Mouse (Mus musculus): ENCODE results near the gene 2610021A01Rik. TPM values are rescaled to one million over a fixed set of nuclear protein-coding genes. Genes with fewer than 3 reads are reported as not detected.
"Not testable (repeated sequence)": the region's sequence is repeated elsewhere in the genome, so short reads cannot be mapped to it uniquely, and the experiment has no call there.

The 2610021A01Rik gene
- 29.5 and 32.8 TPM in 2 replicates for total RNA-seq (2017)

DNA sequence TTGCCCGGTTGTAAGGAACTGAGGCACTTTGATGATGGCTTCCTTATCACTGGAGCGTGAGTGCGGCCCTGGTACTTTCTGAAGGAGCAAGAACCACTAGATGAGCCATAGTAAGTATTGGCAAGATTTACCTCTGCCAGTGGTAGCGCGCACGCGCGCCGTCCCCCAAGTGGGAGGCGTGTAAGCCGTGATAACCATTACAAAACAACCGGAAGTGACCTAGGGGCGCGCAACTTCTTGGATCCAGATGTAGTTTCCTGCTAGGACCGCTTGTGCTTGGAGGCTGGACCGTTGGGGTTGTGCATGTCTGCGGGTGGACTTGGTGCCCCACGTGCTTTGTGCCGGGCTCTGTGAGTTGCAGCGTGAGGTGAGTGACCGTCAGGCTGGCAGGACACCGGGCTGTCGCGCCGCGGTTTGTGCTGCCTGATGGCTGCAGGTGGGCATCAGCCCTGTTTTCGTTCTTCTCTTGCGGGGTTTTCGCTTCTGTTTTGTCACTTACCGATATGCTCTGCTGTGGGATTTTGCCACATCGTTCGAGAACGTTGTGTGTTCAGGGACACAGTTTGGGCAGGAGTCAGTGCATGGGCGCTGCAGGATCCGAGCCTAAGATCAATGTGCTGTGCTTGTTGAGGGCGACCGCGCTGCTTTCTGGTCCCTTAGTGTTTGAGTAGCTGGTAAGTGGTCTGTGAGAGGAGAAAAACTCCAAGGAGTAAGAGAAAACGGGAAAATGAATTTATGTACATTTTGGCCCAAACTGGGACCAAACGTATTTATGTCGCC, at the start of gene 2610021A01Rik:
TSS of gene 2610021A01Rik (plus strand) at position 197 of the 780 bp plus-strand sequence.
- peak; percentile 99 for ATAC-seq (replicated peaks in 1 of 2; ENCODE audit: insufficient read depth in 1 of 2, low FRiP score in 2 of 2, low TSS enrichment in 1 of 2, low read depth in 1 of 2, poor library complexity in 2 of 2, severe bottlenecking in 2 of 2)

- no peak for ATAC-seq (replicated peaks in 1 of 2; ENCODE audit: insufficient read depth in 1 of 2, low FRiP score in 2 of 2, low TSS enrichment in 1 of 2, low read depth in 1 of 2, poor library complexity in 2 of 2, severe bottlenecking in 2 of 2)
Measured at GRCm38 (mm10) chr7:41560681-41561080, 38.3 kb upstream of the 2610021A01Rik start.

GRCm38 (mm10) chr7:41573562-41573961, 25.5 kb upstream of the 2610021A01Rik start, which contains the start of gene Gm6871:
Gm6871 (minus strand) TSS chr7:41573662.
- ATAC-seq (replicated peaks in 1 of 2; ENCODE audit: insufficient read depth in 1 of 2, low FRiP score in 2 of 2, low TSS enrichment in 1 of 2, low read depth in 1 of 2, poor library complexity in 2 of 2, severe bottlenecking in 2 of 2): not testable (repeated sequence)

DNA sequence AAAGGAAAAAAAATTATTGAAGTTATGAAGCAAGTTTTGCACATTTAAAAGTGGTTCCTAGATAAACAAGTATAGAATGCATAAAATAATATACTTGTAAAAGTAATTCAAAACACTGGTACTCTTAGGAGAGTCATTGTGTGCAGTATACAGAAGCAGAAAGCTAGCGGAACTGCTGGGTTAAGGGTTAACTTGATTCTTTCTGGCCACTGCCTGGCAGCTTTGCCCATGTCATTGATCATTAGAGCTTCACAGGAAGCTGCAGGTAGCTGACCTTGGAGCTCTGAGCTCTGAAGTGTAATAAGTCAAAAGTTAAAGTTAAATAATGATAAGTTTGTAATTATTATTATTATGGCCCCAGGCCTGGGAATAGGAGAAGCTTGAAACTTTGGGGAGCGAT, 21.1 kb upstream of the 2610021A01Rik start:
- ATAC-seq (replicated peaks in 1 of 2; ENCODE audit: insufficient read depth in 1 of 2, low FRiP score in 2 of 2, low TSS enrichment in 1 of 2, low read depth in 1 of 2, poor library complexity in 2 of 2, severe bottlenecking in 2 of 2): no peak

- ATAC-seq (replicated peaks in 1 of 2; ENCODE audit: insufficient read depth in 1 of 2, low FRiP score in 2 of 2, low TSS enrichment in 1 of 2, low read depth in 1 of 2, poor library complexity in 2 of 2, severe bottlenecking in 2 of 2): no peak
Measured at GRCm38 (mm10) chr7:41582028-41582427, 17.0 kb upstream of the 2610021A01Rik start.

DNA sequence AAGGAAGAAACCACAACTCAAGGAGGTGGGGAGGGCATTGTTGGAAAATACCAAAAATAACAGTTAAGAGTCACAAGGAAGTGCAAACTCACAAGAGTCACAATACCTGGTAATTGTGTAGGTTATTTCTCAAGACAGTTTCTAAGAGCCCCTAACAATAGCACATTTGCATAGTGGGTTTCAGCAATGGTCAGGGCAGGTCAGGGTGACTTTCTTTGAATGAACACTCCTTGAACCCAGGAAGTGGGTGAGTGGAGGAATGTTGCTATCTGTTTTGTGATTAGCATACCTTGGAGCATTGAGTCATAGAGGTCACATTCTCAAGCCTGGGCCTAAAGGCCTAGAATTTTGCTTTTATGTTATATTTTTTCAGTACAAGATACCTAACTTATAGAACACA, 11.2 kb upstream of the 2610021A01Rik start:
- not testable (repeated sequence) for ATAC-seq (replicated peaks in 1 of 2; ENCODE audit: insufficient read depth in 1 of 2, low FRiP score in 2 of 2, low TSS enrichment in 1 of 2, low read depth in 1 of 2, poor library complexity in 2 of 2, severe bottlenecking in 2 of 2)

DNA sequence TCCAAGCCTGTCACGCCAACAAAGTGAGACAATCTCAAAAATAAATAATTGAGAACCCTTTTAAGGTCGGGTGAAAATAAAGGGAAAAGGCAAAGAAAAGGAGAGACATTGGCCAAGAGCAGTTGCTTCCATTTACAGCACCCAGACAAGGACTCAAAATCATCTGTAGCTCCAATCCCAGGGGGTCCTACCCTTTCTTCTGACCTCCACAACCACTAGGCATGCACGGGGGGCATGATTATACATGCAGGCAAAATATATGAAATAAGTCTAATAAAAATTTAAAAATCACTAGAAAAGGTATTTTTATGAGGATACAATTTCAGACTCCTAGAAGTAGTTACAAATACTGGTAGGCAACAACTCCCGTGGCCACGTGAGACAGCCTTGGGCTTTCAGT, 415 bp upstream of the 2610021A01Rik start:
- ATAC-seq (replicated peaks in 1 of 2; ENCODE audit: insufficient read depth in 1 of 2, low FRiP score in 2 of 2, low TSS enrichment in 1 of 2, low read depth in 1 of 2, poor library complexity in 2 of 2, severe bottlenecking in 2 of 2): no peak

DNA sequence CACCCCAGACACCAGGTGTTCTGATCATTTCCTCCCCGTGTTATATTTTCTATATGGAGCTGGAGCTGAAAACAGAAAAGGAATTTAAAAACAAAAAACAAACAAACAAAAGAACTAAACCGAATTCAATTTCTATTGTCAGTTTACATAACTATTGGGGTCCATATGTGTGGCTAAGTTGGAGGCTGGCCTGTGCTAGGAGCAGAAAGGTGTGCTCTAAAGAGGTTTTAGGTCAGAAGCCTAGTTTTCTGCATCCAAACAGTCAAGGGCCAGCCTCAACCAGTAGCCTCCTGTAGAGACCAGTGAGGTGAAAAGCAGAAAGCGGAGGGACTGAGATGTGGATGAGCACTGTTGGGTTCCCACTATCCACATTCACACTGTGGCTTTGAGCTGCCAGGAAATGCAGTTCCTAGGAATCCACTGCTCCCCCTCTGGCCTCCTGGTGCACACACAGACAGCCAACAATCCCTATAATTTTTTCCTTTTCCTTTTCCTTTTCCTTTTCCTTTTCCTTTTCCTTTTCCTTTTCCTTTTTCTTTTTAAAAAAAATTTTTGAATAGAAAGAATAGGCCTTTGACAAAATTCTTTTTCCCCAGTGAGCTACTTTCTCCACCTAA, 1.0 kb downstream of the 2610021A01Rik start:
- ATAC-seq (replicated peaks in 1 of 2; ENCODE audit: insufficient read depth in 1 of 2, low FRiP score in 2 of 2, low TSS enrichment in 1 of 2, low read depth in 1 of 2, poor library complexity in 2 of 2, severe bottlenecking in 2 of 2): no peak

GRCm38 (mm10) chr7:41611654-41612053, 12.6 kb downstream of the 2610021A01Rik start:
- no peak for ATAC-seq (replicated peaks in 1 of 2; ENCODE audit: insufficient read depth in 1 of 2, low FRiP score in 2 of 2, low TSS enrichment in 1 of 2, low read depth in 1 of 2, poor library complexity in 2 of 2, severe bottlenecking in 2 of 2)

GRCm38 (mm10) chr7:41616241-41616640, 17.2 kb downstream of the 2610021A01Rik start:
- not testable (repeated sequence) for ATAC-seq (replicated peaks in 1 of 2; ENCODE audit: insufficient read depth in 1 of 2, low FRiP score in 2 of 2, low TSS enrichment in 1 of 2, low read depth in 1 of 2, poor library complexity in 2 of 2, severe bottlenecking in 2 of 2)

- ATAC-seq (replicated peaks in 1 of 2; ENCODE audit: insufficient read depth in 1 of 2, low FRiP score in 2 of 2, low TSS enrichment in 1 of 2, low read depth in 1 of 2, poor library complexity in 2 of 2, severe bottlenecking in 2 of 2): peak; percentile 94 to 95
Measured at GRCm38 (mm10) chr7:41632409-41633220, 33.6 kb downstream of the 2610021A01Rik start, which contains the start of gene Zfp788. Zfp788 (plus strand) TSS chr7:41633203.

DNA sequence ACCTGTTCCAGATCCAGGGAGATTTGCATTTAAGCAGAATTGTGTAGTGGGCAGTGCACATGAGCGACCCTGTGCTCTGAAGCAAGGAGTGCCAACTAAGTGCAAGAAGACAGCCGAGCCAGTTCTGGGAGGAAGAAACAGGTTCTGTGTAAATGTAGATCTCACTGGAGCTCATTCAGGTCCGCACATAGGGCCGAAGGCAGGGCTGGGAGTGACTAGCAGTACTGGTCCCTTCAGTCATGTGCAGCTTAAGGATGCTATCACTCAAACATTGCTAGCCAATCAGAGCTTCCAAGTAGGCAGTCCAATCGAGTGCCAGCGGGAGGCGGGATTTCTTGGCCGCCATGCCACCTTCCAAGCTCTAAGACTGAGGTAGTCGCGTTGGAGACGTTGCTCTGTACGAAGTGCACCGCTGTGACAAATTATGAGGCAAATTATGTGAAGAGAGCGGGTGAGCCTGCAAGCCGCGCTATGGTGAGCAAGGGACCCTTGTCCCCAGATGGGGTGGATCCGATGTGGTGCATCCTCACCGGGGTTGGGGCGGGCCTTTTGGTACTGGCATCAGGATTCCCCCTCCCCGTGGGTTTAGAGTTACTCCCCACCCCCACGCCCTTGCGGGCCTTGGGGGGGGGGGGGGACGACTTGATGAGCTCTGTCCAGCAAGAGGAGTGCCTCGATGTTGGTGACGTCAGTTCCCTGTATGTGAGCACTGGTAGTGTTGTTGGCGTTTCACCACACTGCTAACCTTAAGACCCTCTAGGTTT, 34.4 kb downstream of the 2610021A01Rik start:
- peak; percentile 91 to 93 for ATAC-seq (replicated peaks in 1 of 2; ENCODE audit: insufficient read depth in 1 of 2, low FRiP score in 2 of 2, low TSS enrichment in 1 of 2, low read depth in 1 of 2, poor library complexity in 2 of 2, severe bottlenecking in 2 of 2)

- not testable (repeated sequence) for ATAC-seq (replicated peaks in 1 of 2; ENCODE audit: insufficient read depth in 1 of 2, low FRiP score in 2 of 2, low TSS enrichment in 1 of 2, low read depth in 1 of 2, poor library complexity in 2 of 2, severe bottlenecking in 2 of 2)
Measured at GRCm38 (mm10) chr7:41674326-41674725, 75.3 kb downstream of the 2610021A01Rik start.

Other genes starting within 250 kb of the 2610021A01Rik start
- gene AI987944, start 205.9 kb upstream of the 2610021A01Rik start, total RNA-seq (2017): 35.4 and 45.7 TPM in 2 replicates
- gene Vmn2r57, start 150.5 kb upstream of the 2610021A01Rik start, total RNA-seq (2017): 0.10 TPM in 1 of 2 replicates, not detected in the other
- 0.40 TPM in 1 of 2 replicates, not detected in the other for gene Gm20449, start 99.8 kb upstream of the 2610021A01Rik start, total RNA-seq (2017)
- gene AW146154, start 99.3 kb upstream of the 2610021A01Rik start, total RNA-seq (2017): 15.7 and 19.9 TPM in 2 replicates
- gene Gm6871, start 25.6 kb upstream of the 2610021A01Rik start, total RNA-seq (2017): not detected in 2 replicates
- 16.4 and 16.6 TPM in 2 replicates for gene Zfp788, start 34.0 kb downstream of the 2610021A01Rik start, total RNA-seq (2017)